Mouse (Mus musculus): Measurements from ENCODE around the gene Twf1. TPM values are rescaled to one million over a fixed set of nuclear protein-coding genes. Genes with fewer than 3 reads are reported as not detected.

Gene Twf1
- total and polyA plus RNA-seq, 3 experiments = 10.1 to 18.1 (median 12.8) TPM

DNA sequence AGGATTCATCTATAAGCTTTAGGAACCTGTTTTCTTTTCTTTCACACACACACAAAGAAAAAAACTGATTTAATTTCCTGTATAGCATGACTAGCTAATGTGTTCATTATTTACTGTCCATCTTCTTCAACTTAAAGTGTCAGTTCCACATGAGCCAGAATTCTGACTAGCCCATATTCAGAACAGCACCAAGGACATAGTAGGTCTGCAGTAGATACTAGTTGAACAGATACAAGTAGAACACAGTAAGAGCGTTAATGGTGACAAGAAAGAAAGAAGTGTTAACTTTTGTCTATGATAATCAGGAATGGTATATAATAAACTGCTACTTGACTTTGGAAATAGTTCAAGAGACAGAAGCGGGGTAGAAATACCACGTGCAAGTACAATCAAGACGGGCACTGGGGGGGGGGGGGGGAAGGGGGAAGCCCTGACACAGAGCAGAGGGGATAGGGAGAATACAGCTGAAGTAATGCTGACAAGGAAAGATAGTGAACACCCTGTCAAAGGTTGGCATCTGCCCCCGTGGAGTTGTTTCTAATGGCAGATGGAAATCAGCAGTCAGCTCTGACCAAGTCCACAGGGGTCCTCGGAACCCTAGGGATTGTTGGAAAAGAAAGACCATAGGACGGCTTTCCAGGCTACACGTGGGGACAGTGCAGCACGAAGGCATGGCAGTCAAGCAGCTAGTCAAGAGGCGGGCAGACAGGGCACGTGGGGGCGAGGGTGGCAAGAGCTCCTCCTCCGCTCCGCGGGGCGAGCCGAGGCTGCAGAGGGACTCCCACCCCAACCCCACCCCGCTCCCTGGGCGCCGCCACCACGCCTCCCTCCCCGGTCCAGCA lies 46.9 kb downstream of the Twf1 start:
- TF ChIP-seq EP300 (IDR thresholded peaks at IDR 0.05; ENCODE audit: insufficient read depth, low read depth, low read length) (no peak), POLR2A (IDR thresholded peaks at IDR 0.05; ENCODE audit: insufficient read depth, low read depth, low read length) (no peak), CTCF (IDR thresholded peaks at IDR 0.05) (no peak)
- 4% methylated on average over 22 of the region's 22 CpGs for WGBS
- intact Hi-C loops (cut with DNase I) = loop anchor here (2.0 to 10.0 kb wide), 2 partner anchors 46 to 948 kb away; partner anchors contain the start of genes Prickle1 and Twf1
- DNase-seq = no peak
- Histone ChIP-seq H3K27ac (peak overlapping the region; percentile 90), H3K36me3 (ENCODE audit: control insufficient read depth, insufficient read depth, low read length) (no peaks in the 10 kb centered on the region), H3K27me3 (ENCODE audit: control insufficient read depth, insufficient read depth, low read length) (no peaks in the 10 kb centered on the region), H3K79me2 (replicated peaks; ENCODE audit: control insufficient read depth, insufficient read depth, low read length) (no peaks in the 10 kb centered on the region), H3K4me3 (peak overlapping the region; percentile 91), H3K4me1 (ENCODE audit: control insufficient read depth, insufficient read depth, low read length) (no peaks in the 10 kb centered on the region), H3K9ac (ENCODE audit: low read depth, low read length) (peak overlapping the region; percentile 47)

DNA sequence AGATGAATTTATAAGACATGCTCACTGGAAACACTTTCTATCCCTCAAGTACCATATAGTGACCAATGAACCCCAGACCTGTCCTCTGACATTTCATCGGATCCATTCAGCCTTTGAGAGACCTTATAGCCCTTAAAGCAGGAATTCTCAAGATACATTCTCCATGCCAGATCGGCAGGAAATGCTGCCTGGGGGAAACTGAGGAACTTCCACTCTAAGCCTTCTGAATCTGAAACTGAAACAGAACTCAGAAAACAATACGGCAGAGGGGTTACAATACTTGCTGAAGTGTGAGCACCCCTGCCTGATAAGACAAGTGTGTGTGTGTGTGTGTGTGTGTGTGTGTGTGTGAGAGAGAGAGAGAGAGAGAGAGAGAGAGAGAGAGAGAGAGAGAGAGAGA lies 50.4 kb downstream of the Twf1 start:
- Histone ChIP-seq H3K79me2 (replicated peaks; ENCODE audit: control insufficient read depth, insufficient read depth, low read length) (no peaks in the 10 kb centered on the region), H3K27ac (no peak overlapping the region), H3K27me3 (ENCODE audit: control insufficient read depth, insufficient read depth, low read length) (no peaks in the 10 kb centered on the region), H3K4me3 (no peak overlapping the region), H3K4me1 (ENCODE audit: control insufficient read depth, insufficient read depth, low read length) (no peaks in the 10 kb centered on the region), H3K9ac (ENCODE audit: low read depth, low read length) (no peak overlapping the region), H3K36me3 (ENCODE audit: control insufficient read depth, insufficient read depth, low read length) (no peaks in the 10 kb centered on the region)
- TF ChIP-seq CTCF (IDR thresholded peaks at IDR 0.05) = no peak
- TF ChIP-seq POLR2A (IDR thresholded peaks at IDR 0.05; ENCODE audit: insufficient read depth, low read depth, low read length) = no peak
- TF ChIP-seq EP300 (IDR thresholded peaks at IDR 0.05; ENCODE audit: insufficient read depth, low read depth, low read length) = no peak
- intact Hi-C loops (cut with DNase I) = no loop called here
- WGBS = 83% methylated on average over 3 of the region's 3 CpGs
- DNase-seq = no peak

GRCm38 (mm10) chr15:94535521-94535920 lies 54.2 kb downstream of the Twf1 start:
- H3K36me3 ChIP-seq (ENCODE audit: control insufficient read depth, insufficient read depth, low read length) = no peaks in the 10 kb centered on the region
- no peak overlapping the region for H3K4me3 ChIP-seq
- no peak for TF ChIP-seq EP300 (IDR thresholded peaks at IDR 0.05; ENCODE audit: insufficient read depth, low read depth, low read length)
- no peak for TF ChIP-seq CTCF (IDR thresholded peaks at IDR 0.05)
- no peak for TF ChIP-seq POLR2A (IDR thresholded peaks at IDR 0.05; ENCODE audit: insufficient read depth, low read depth, low read length)
- intact Hi-C loops (cut with DNase I) = no loop called here
- H3K79me2 ChIP-seq (replicated peaks; ENCODE audit: control insufficient read depth, insufficient read depth, low read length) = no peaks in the 10 kb centered on the region
- DNase-seq = no peak
- no peaks in the 10 kb centered on the region for H3K4me1 ChIP-seq (ENCODE audit: control insufficient read depth, insufficient read depth, low read length)
- no peak overlapping the region for H3K9ac ChIP-seq (ENCODE audit: low read depth, low read length)
- 83% methylated on average over 7 of the region's 7 CpGs for WGBS
- H3K27me3 ChIP-seq (ENCODE audit: control insufficient read depth, insufficient read depth, low read length) = no peaks in the 10 kb centered on the region
- H3K27ac ChIP-seq = no peak overlapping the region

GRCm38 (mm10) chr15:94532956-94533355 lies 56.7 kb downstream of the Twf1 start:
- Histone ChIP-seq H3K79me2 (replicated peaks; ENCODE audit: control insufficient read depth, insufficient read depth, low read length) (no peaks in the 10 kb centered on the region), H3K27me3 (ENCODE audit: control insufficient read depth, insufficient read depth, low read length) (no peaks in the 10 kb centered on the region), H3K9ac (ENCODE audit: low read depth, low read length) (no peak overlapping the region), H3K4me1 (ENCODE audit: control insufficient read depth, insufficient read depth, low read length) (no peaks in the 10 kb centered on the region), H3K27ac (no peak overlapping the region), H3K4me3 (no peak overlapping the region), H3K36me3 (ENCODE audit: control insufficient read depth, insufficient read depth, low read length) (no peaks in the 10 kb centered on the region)
- TF ChIP-seq CTCF (IDR thresholded peaks at IDR 0.05) (no peak), EP300 (IDR thresholded peaks at IDR 0.05; ENCODE audit: insufficient read depth, low read depth, low read length) (no peak), POLR2A (IDR thresholded peaks at IDR 0.05; ENCODE audit: insufficient read depth, low read depth, low read length) (no peak)
- 93% methylated on average over 6 of the region's 6 CpGs for WGBS
- no peak for DNase-seq
- intact Hi-C loops (cut with DNase I) = no loop called here

- DNase-seq = no peak
- no peaks in the 10 kb centered on the region for H3K36me3 ChIP-seq (ENCODE audit: control insufficient read depth, insufficient read depth, low read length)
- H3K27me3 ChIP-seq (ENCODE audit: control insufficient read depth, insufficient read depth, low read length) = no peaks in the 10 kb centered on the region
- no peak overlapping the region for H3K4me3 ChIP-seq
- H3K9ac ChIP-seq (ENCODE audit: low read depth, low read length) = no peak overlapping the region
- WGBS = 82% methylated on average over 5 of the region's 5 CpGs
- H3K27ac ChIP-seq = no peak overlapping the region
- TF ChIP-seq POLR2A (IDR thresholded peaks at IDR 0.05; ENCODE audit: insufficient read depth, low read depth, low read length) (no peak), CTCF (IDR thresholded peaks at IDR 0.05) (no peak), EP300 (IDR thresholded peaks at IDR 0.05; ENCODE audit: insufficient read depth, low read depth, low read length) (no peak)
- H3K79me2 ChIP-seq (replicated peaks; ENCODE audit: control insufficient read depth, insufficient read depth, low read length) = no peaks in the 10 kb centered on the region
- intact Hi-C loops (cut with DNase I) = no loop called here
- H3K4me1 ChIP-seq (ENCODE audit: control insufficient read depth, insufficient read depth, low read length) = no peaks in the 10 kb centered on the region
Measured at GRCm38 (mm10) chr15:94532306-94532705, 57.4 kb downstream of the Twf1 start.

- H3K27me3 ChIP-seq (ENCODE audit: control insufficient read depth, insufficient read depth, low read length) = no peaks in the 10 kb centered on the region
- no peaks in the 10 kb centered on the region for H3K36me3 ChIP-seq (ENCODE audit: control insufficient read depth, insufficient read depth, low read length)
- TF ChIP-seq POLR2A (IDR thresholded peaks at IDR 0.05; ENCODE audit: insufficient read depth, low read depth, low read length) = no peak
- TF ChIP-seq CTCF (IDR thresholded peaks at IDR 0.05) = no peak
- TF ChIP-seq EP300 (IDR thresholded peaks at IDR 0.05; ENCODE audit: insufficient read depth, low read depth, low read length) = no peak
- H3K27ac ChIP-seq = no peak overlapping the region
- H3K4me3 ChIP-seq = no peak overlapping the region
- H3K79me2 ChIP-seq (replicated peaks; ENCODE audit: control insufficient read depth, insufficient read depth, low read length) = no peaks in the 10 kb centered on the region
- intact Hi-C loops (cut with DNase I) = no loop called here
- no peak for DNase-seq
- WGBS = 53% methylated on average over 3 of the region's 3 CpGs
- no peak overlapping the region for H3K9ac ChIP-seq (ENCODE audit: low read depth, low read length)
- no peaks in the 10 kb centered on the region for H3K4me1 ChIP-seq (ENCODE audit: control insufficient read depth, insufficient read depth, low read length)
Measured at GRCm38 (mm10) chr15:94530519-94530918, 59.2 kb downstream of the Twf1 start.

Other genes with a start within 250 kb of the Twf1 start
- under 1 TPM; 0.08 to 0.09 TPM for gene Adamts20, start 124.5 kb downstream of the Twf1 start, total RNA-seq (2021)
- 0.16 and 0.29 TPM in 2 replicates for gene Adamts20, start 124.5 kb downstream of the Twf1 start, polyA plus RNA-seq (2012; rRNA removed)
- 1 to 10 TPM; 1.3 to 2.0 TPM for gene Pus7l, start 46.3 kb downstream of the Twf1 start, total RNA-seq (2021)
- 1.3 TPM in 2 replicates for gene Pus7l, start 46.3 kb downstream of the Twf1 start, polyA plus RNA-seq (2012; rRNA removed)
- gene Irak4, start 46.2 kb downstream of the Twf1 start, total RNA-seq (2021) = 1 to 10 TPM; 5.5 to 5.9 TPM
- 2.6 and 3.3 TPM in 2 replicates for gene Irak4, start 46.2 kb downstream of the Twf1 start, polyA plus RNA-seq (2012; rRNA removed)
- 10 to 100 TPM; 12.5 to 12.6 TPM for gene Tmem117, start 39.3 kb upstream of the Twf1 start, total RNA-seq (2021)
- 3.0 and 7.4 TPM in 2 replicates for gene Tmem117, start 39.3 kb upstream of the Twf1 start, polyA plus RNA-seq (2012; rRNA removed)